ENCODE assay signal across 9 mouse cellular contexts in genomic region chr14:54640121-54640520, GRCm38 (mm10). TPM values are rescaled to one million over a fixed set of nuclear protein-coding genes. Genes with fewer than 3 reads are reported as not detected.
A peak's percentile ranks its signal among the peaks of the same experiment; 100 is the strongest.
DNase-seq lines count a peak whose midpoint lies in the region; ATAC-seq lines count a peak whose summit lies in the region.
"Had no signal": no experiment of that assay in that cellular context is flagged by ENCODE, and none has a peak within 500 bp of the region (broad histone marks: within the 10 kb centered on the region; RNA-seq: fewer than 3 reads in every experiment).

No protein-coding gene starts in this region.

- no peak for DNase-seq in heart, adult 18-20 months
- no peak for DNase-seq in hindbrain, embryonic 14.5 days (ENCODE audit: low spot score)
- no peak for DNase-seq in gastrocnemius, adult 18-20 months (ENCODE audit: low spot score)

- WGBS in heart, embryonic 15.5 days = 41% methylated on average over 4 of the region's 4 CpGs
- WGBS in embryonic facial prominence, embryonic 12.5 days = 9% methylated on average over 4 of the region's 4 CpGs
- WGBS in hindbrain, embryonic 14.5 days = 18% methylated on average over 4 of the region's 4 CpGs
- WGBS in midbrain, embryonic 13.5 days = 17% methylated on average over 4 of the region's 4 CpGs

- no peaks in the 10 kb centered on the region; the same call in 1 of the 2 replicates for H3K27me3 ChIP-seq in heart, embryonic 15.5 days
- no peaks in the 10 kb centered on the region for H3K27me3 ChIP-seq in embryonic facial prominence, embryonic 12.5 days
- H3K27me3 ChIP-seq in hindbrain, embryonic 14.5 days (ENCODE audit: control insufficient read depth, insufficient read depth, low read length) = no peaks in the 10 kb centered on the region
- H3K27me3 ChIP-seq in midbrain, embryonic 13.5 days = no peaks in the 10 kb centered on the region

- H3K27ac ChIP-seq in heart, embryonic 15.5 days = no peak overlapping the region
- no peak overlapping the region for H3K27ac ChIP-seq in embryonic facial prominence, embryonic 12.5 days
- no peak overlapping the region for H3K27ac ChIP-seq in hindbrain, embryonic 14.5 days
- H3K27ac ChIP-seq in midbrain, embryonic 13.5 days = peak overlapping the region; percentile 21; the same call in 1 of the 2 replicates

- ATAC-seq in heart, embryonic 15.5 days (replicated peaks; ENCODE audit: insufficient number of reproducible peaks, insufficient read depth, low FRiP score, low read depth) = no peak
- no peak for ATAC-seq in embryonic facial prominence, embryonic 12.5 days (ENCODE audit: insufficient number of reproducible peaks, insufficient read depth, low FRiP score, low TSS enrichment)
- ATAC-seq in hindbrain, embryonic 14.5 days (ENCODE audit: low FRiP score) = no peak
- no peak for ATAC-seq in midbrain, embryonic 13.5 days
- no peak for ATAC-seq in megakaryocyte progenitor cell, adult 5-6 weeks (replicated peaks; ENCODE audit: poor library complexity)
- no peak for ATAC-seq in activated CD4-positive, CD25-positive, alpha-beta regulatory T cell, adult 4 months
- ATAC-seq: CD4-positive, CD25-positive, alpha-beta regulatory T cell, adult 4 months had no signal

- H3K4me3 ChIP-seq in heart, embryonic 15.5 days = peak overlapping the region; percentile 21; the same call in 1 of the 2 replicates
- H3K4me3 ChIP-seq in embryonic facial prominence, embryonic 12.5 days = peak overlapping the region; percentile 59
- H3K4me3 ChIP-seq in hindbrain, embryonic 14.5 days (replicated peaks; ENCODE audit: low read length) = peak overlapping the region; percentile 81
- H3K4me3 ChIP-seq in midbrain, embryonic 13.5 days (replicated peaks) = peak overlapping the region; percentile 79

- no peak overlapping the region for H3K9ac ChIP-seq in heart, embryonic 15.5 days
- H3K9ac ChIP-seq in embryonic facial prominence, embryonic 12.5 days = peak overlapping the region; percentile 83
- peak overlapping the region; percentile 97 for H3K9ac ChIP-seq in hindbrain, embryonic 14.5 days
- H3K9ac ChIP-seq in midbrain, embryonic 13.5 days (replicated peaks) = peak overlapping the region; percentile 99

- H3K4me1 ChIP-seq in heart, embryonic 15.5 days (replicated peaks) = peaks cover 14% of the 10 kb centered on the region
- H3K4me1 ChIP-seq in embryonic facial prominence, embryonic 12.5 days = peaks cover 24% of the 10 kb centered on the region
- H3K4me1 ChIP-seq in hindbrain, embryonic 14.5 days (replicated peaks; ENCODE audit: control insufficient read depth, insufficient read depth, low read length) = peaks cover 12% of the 10 kb centered on the region
- peaks cover 34% of the 10 kb centered on the region for H3K4me1 ChIP-seq in midbrain, embryonic 13.5 days (replicated peaks)

- no peaks in the 10 kb centered on the region for H3K9me3 ChIP-seq in heart, embryonic 15.5 days (replicated peaks)
- no peaks in the 10 kb centered on the region for H3K9me3 ChIP-seq in embryonic facial prominence, embryonic 12.5 days
- no peaks in the 10 kb centered on the region for H3K9me3 ChIP-seq in hindbrain, embryonic 14.5 days (ENCODE audit: control insufficient read depth, low read length)
- no peaks in the 10 kb centered on the region for H3K9me3 ChIP-seq in midbrain, embryonic 13.5 days

- H3K4me2 ChIP-seq in heart, embryonic 15.5 days = peak overlapping the region; percentile 99
- peak overlapping the region; percentile 90 for H3K4me2 ChIP-seq in embryonic facial prominence, embryonic 12.5 days (replicated peaks)
- peak overlapping the region; percentile 61 for H3K4me2 ChIP-seq in hindbrain, embryonic 14.5 days (replicated peaks)
- H3K4me2 ChIP-seq in midbrain, embryonic 13.5 days (replicated peaks) = peak overlapping the region; percentile 85

- peaks cover 30% of the 10 kb centered on the region for H3K36me3 ChIP-seq in heart, embryonic 15.5 days
- H3K36me3 ChIP-seq in embryonic facial prominence, embryonic 12.5 days = peaks cover 61% of the 10 kb centered on the region
- H3K36me3 ChIP-seq in hindbrain, embryonic 14.5 days (replicated peaks; ENCODE audit: control insufficient read depth, insufficient read depth) = peaks cover 69% of the 10 kb centered on the region
- peaks cover 66% of the 10 kb centered on the region for H3K36me3 ChIP-seq in midbrain, embryonic 13.5 days

RNA-seq across cellular contexts. Expression of gene Gm17606, which starts 0.6 kb away (rescaled TPM):
- not detected in 2 replicates for polyA plus RNA-seq in heart, embryonic 15.5 days (2015; fragmentation: Nextera tagmentation; extraction: Ambion mirVana)
- not detected for total RNA-seq in heart, adult 18-20 months (2021)
- 1.1 TPM in 1 of 2 replicates, not detected in the other for polyA plus RNA-seq in embryonic facial prominence, embryonic 12.5 days (2016; fragmentation: Nextera tagmentation; extraction: Ambion mirVana)
- polyA plus RNA-seq in hindbrain, embryonic 14.5 days (2014; fragmentation: Nextera tagmentation; extraction: Ambion mirVana) = not detected in 2 replicates
- not detected in 2 replicates for polyA plus RNA-seq in midbrain, embryonic 13.5 days (2015; fragmentation: Nextera tagmentation; extraction: Ambion mirVana)
- total RNA-seq in megakaryocyte progenitor cell, adult 5-6 weeks (2015) = not detected in 2 replicates
- not detected in 2 replicates for total RNA-seq in megakaryocyte progenitor cell, adult 5-6 weeks (2017)
- not detected for total RNA-seq in gastrocnemius, adult 18-20 months (2021)
- polyA plus RNA-seq in activated CD4-positive, CD25-positive, alpha-beta regulatory T cell, adult 4 months (2017; shearing (Covaris generic)) = not detected
- polyA plus RNA-seq: CD4-positive, CD25-positive, alpha-beta regulatory T cell, adult 4 months had no signal

RNA-seq across cellular contexts. Expression of gene Cdh24, which starts 1.0 kb away (rescaled TPM):
- polyA plus RNA-seq in heart, embryonic 15.5 days (2015; fragmentation: Nextera tagmentation; extraction: Ambion mirVana) = 1.6 and 2.1 TPM in 2 replicates
- under 1 TPM; 0.12 to 0.59 TPM for total RNA-seq in heart, adult 18-20 months (2021)
- polyA plus RNA-seq in embryonic facial prominence, embryonic 12.5 days (2016; fragmentation: Nextera tagmentation; extraction: Ambion mirVana) = 10.8 and 11.9 TPM in 2 replicates
- 10.5 and 12.2 TPM in 2 replicates for polyA plus RNA-seq in hindbrain, embryonic 14.5 days (2014; fragmentation: Nextera tagmentation; extraction: Ambion mirVana)
- polyA plus RNA-seq in midbrain, embryonic 13.5 days (2015; fragmentation: Nextera tagmentation; extraction: Ambion mirVana) = 9.5 and 12.3 TPM in 2 replicates
- total RNA-seq in megakaryocyte progenitor cell, adult 5-6 weeks (2015) = 0.39 and 0.62 TPM in 2 replicates
- 0.71 and 0.92 TPM in 2 replicates for total RNA-seq in megakaryocyte progenitor cell, adult 5-6 weeks (2017)
- total RNA-seq in gastrocnemius, adult 18-20 months (2021) = under 1 TPM; 0.07 to 0.11 TPM
- under 1 TPM; 0.16 to 0.31 TPM for polyA plus RNA-seq in activated CD4-positive, CD25-positive, alpha-beta regulatory T cell, adult 4 months (2017; shearing (Covaris generic))

RNA-seq across cellular contexts. Expression of gene Psmb11, which starts 18.9 kb away (rescaled TPM):
- 1.7 and 17.6 TPM in 2 replicates for polyA plus RNA-seq in heart, embryonic 15.5 days (2015; fragmentation: Nextera tagmentation; extraction: Ambion mirVana)
- total RNA-seq in heart, adult 18-20 months (2021) = not detected
- polyA plus RNA-seq in embryonic facial prominence, embryonic 12.5 days (2016; fragmentation: Nextera tagmentation; extraction: Ambion mirVana) = 0.05 and 0.10 TPM in 2 replicates
- 0.16 TPM in 1 of 2 replicates, not detected in the other for polyA plus RNA-seq in hindbrain, embryonic 14.5 days (2014; fragmentation: Nextera tagmentation; extraction: Ambion mirVana)
- 0.15 TPM in 1 of 2 replicates, not detected in the other for polyA plus RNA-seq in midbrain, embryonic 13.5 days (2015; fragmentation: Nextera tagmentation; extraction: Ambion mirVana)
- total RNA-seq in megakaryocyte progenitor cell, adult 5-6 weeks (2015) = not detected in 2 replicates
- total RNA-seq in megakaryocyte progenitor cell, adult 5-6 weeks (2017) = 0.04 TPM in 1 of 2 replicates, not detected in the other
- total RNA-seq in gastrocnemius, adult 18-20 months (2021) = not detected
- not detected for polyA plus RNA-seq in activated CD4-positive, CD25-positive, alpha-beta regulatory T cell, adult 4 months (2017; shearing (Covaris generic))
- polyA plus RNA-seq: CD4-positive, CD25-positive, alpha-beta regulatory T cell, adult 4 months had no signal

RNA-seq across cellular contexts. Expression of gene Psmb5, which starts 22.3 kb away (rescaled TPM):
- 294 and 335 TPM in 2 replicates for polyA plus RNA-seq in heart, embryonic 15.5 days (2015; fragmentation: Nextera tagmentation; extraction: Ambion mirVana)
- total RNA-seq in heart, adult 18-20 months (2021) = 100 to 1,000 TPM; 173 to 201 TPM
- 381 and 403 TPM in 2 replicates for polyA plus RNA-seq in embryonic facial prominence, embryonic 12.5 days (2016; fragmentation: Nextera tagmentation; extraction: Ambion mirVana)
- 422 and 425 TPM in 2 replicates for polyA plus RNA-seq in hindbrain, embryonic 14.5 days (2014; fragmentation: Nextera tagmentation; extraction: Ambion mirVana)
- polyA plus RNA-seq in midbrain, embryonic 13.5 days (2015; fragmentation: Nextera tagmentation; extraction: Ambion mirVana) = 438 and 468 TPM in 2 replicates
- total RNA-seq in megakaryocyte progenitor cell, adult 5-6 weeks (2015) = 189 and 217 TPM in 2 replicates
- total RNA-seq in megakaryocyte progenitor cell, adult 5-6 weeks (2017) = 58.9 and 64.6 TPM in 2 replicates
- 100 to 1,000 TPM; 162 to 169 TPM for total RNA-seq in gastrocnemius, adult 18-20 months (2021)
- polyA plus RNA-seq in activated CD4-positive, CD25-positive, alpha-beta regulatory T cell, adult 4 months (2017; shearing (Covaris generic)) = 100 to 1,000 TPM; 178 to 210 TPM

RNA-seq across cellular contexts. Expression of gene 4931414P19Rik, which starts 34.3 kb away (rescaled TPM):
- 4.8 and 5.0 TPM in 2 replicates for polyA plus RNA-seq in heart, embryonic 15.5 days (2015; fragmentation: Nextera tagmentation; extraction: Ambion mirVana)
- 1 to 10 TPM; 3.0 to 6.1 TPM for total RNA-seq in heart, adult 18-20 months (2021)
- polyA plus RNA-seq in embryonic facial prominence, embryonic 12.5 days (2016; fragmentation: Nextera tagmentation; extraction: Ambion mirVana) = 9.0 and 10.1 TPM in 2 replicates
- polyA plus RNA-seq in hindbrain, embryonic 14.5 days (2014; fragmentation: Nextera tagmentation; extraction: Ambion mirVana) = 3.1 and 3.7 TPM in 2 replicates
- polyA plus RNA-seq in midbrain, embryonic 13.5 days (2015; fragmentation: Nextera tagmentation; extraction: Ambion mirVana) = 8.7 and 9.3 TPM in 2 replicates
- 6.9 and 14.0 TPM in 2 replicates for total RNA-seq in megakaryocyte progenitor cell, adult 5-6 weeks (2015)
- 5.1 TPM in 2 replicates for total RNA-seq in megakaryocyte progenitor cell, adult 5-6 weeks (2017)
- total RNA-seq in gastrocnemius, adult 18-20 months (2021) = 1 to 10 TPM; 2.6 to 3.9 TPM
- 1 to 10 TPM; 2.3 TPM for polyA plus RNA-seq in activated CD4-positive, CD25-positive, alpha-beta regulatory T cell, adult 4 months (2017; shearing (Covaris generic))

Comparison
In these comparisons a context has a peak if more than half of its experiments do, and no peak if none do; other contexts are left out.
1. H3K4me3 ChIP-seq: peak in every context shown above with its lines; median percentile 81 in hindbrain, embryonic 14.5 days; 79 in midbrain, embryonic 13.5 days; 59 in embryonic facial prominence, embryonic 12.5 days; 21 in heart, embryonic 15.5 days.